Mouse (Mus musculus): Measurements from ENCODE around the gene Lemd2.

Gene Lemd2

GRCm38 (mm10) chr17:27159169-27159568, 45.1 kb downstream of the Lemd2 start:
- DNase-seq (ENCODE audit: low read depth, low spot score), result no peak

- no peak for DNase-seq (ENCODE audit: low read depth, low spot score)
Measured at GRCm38 (mm10) chr17:27158439-27158838, 45.8 kb downstream of the Lemd2 start.

GRCm38 (mm10) chr17:27155752-27156151, 48.5 kb downstream of the Lemd2 start:
- DNase-seq (ENCODE audit: low read depth, low spot score), result no peak

GRCm38 (mm10) chr17:27154881-27155280, 49.4 kb downstream of the Lemd2 start:
- no peak for DNase-seq (ENCODE audit: low read depth, low spot score)

- DNase-seq (ENCODE audit: low read depth, low spot score), result no peak
Measured at GRCm38 (mm10) chr17:27154256-27154655, 50.0 kb downstream of the Lemd2 start.

- DNase-seq (ENCODE audit: low read depth, low spot score), result no peak
Measured at GRCm38 (mm10) chr17:27153773-27154193, 50.5 kb downstream of the Lemd2 start.

GRCm38 (mm10) chr17:27152976-27153723, 51.1 kb downstream of the Lemd2 start:
- DNase-seq (ENCODE audit: low read depth, low spot score), result no peak

GRCm38 (mm10) chr17:27151411-27151810, 52.9 kb downstream of the Lemd2 start:
- no peak for DNase-seq (ENCODE audit: low read depth, low spot score)

- no peak for DNase-seq (ENCODE audit: low read depth, low spot score)
Measured at GRCm38 (mm10) chr17:27150871-27151270, 53.4 kb downstream of the Lemd2 start.

GRCm38 (mm10) chr17:27146323-27146923, 57.8 kb downstream of the Lemd2 start:
- DNase-seq (ENCODE audit: low read depth, low spot score), result no peak

- DNase-seq (ENCODE audit: low read depth, low spot score), result no peak
Measured at GRCm38 (mm10) chr17:27144152-27144551, 60.1 kb downstream of the Lemd2 start.

- DNase-seq (ENCODE audit: low read depth, low spot score), result no peak
Measured at GRCm38 (mm10) chr17:27141971-27142450, 62.3 kb downstream of the Lemd2 start.

GRCm38 (mm10) chr17:27140262-27140661, 64.0 kb downstream of the Lemd2 start:
- DNase-seq (ENCODE audit: low read depth, low spot score), result no peak
